Mouse (Mus musculus) CH12.LX (cell line): ENCODE data around the gene Ak8.

ENCODE experiments used
- CTCF ChIP-seq, 2 experiments: IDR thresholded peaks in 1 of 2; conservative IDR thresholded peaks in 1 of 2; 2 replicates each; pipeline ENCODE4 v1.5.1; 2011 to 2012; ENCODE audit warnings: low read depth in 2 of 2, low read length in 2 of 2, improper control_type of control experiment in 1 of 2, inconsistent platforms in 1 of 2, mild to moderate bottlenecking in 1 of 2, moderate library complexity in 1 of 2
- NELFE ChIP-seq: IDR thresholded peaks from 2 replicates; pipeline ENCODE4 v1.6.1; 2011; ENCODE audit warnings: low read depth, low read length, improper control_type of control experiment

- TF ChIP-seq NELFE (no peak), CTCF (conservative IDR thresholded peaks at IDR 0.05 in 1 of 2, IDR thresholded peaks at IDR 0.05 in 1 of 2; ENCODE audit: low read depth in 2 of 2, low read length in 2 of 2) (no peak)
These were observed 74.1 kb downstream of the Ak8 start for GRCm38 (mm10) chr2:28774073-28774472.
